Mouse (Mus musculus) megakaryocyte, adult 5-6 weeks (primary cell): ENCODE data around the gene Pip5k1b. TPM values are rescaled to one million over a fixed set of nuclear protein-coding genes. Genes with fewer than 3 reads are reported as not detected.

Experiments used
- ATAC-seq: 2 replicates; pipeline ENCODE4 v1.8.0; 2016; ENCODE audit warnings: mild to moderate bottlenecking, inconsistent platforms; ENCODE audit not compliant: poor library complexity, severe bottlenecking
- total RNA-seq, 2 experiments: library from RNA; stranded (forward) in 1 of 2; stranded (reverse) in 1 of 2; fragments of 153-499, 151-499 nt in 1 of 2; fragments of 221-1000, 200-1000 nt in 1 of 2; gene quantifications; 2 replicates each; pipeline versions ENCODE4 v1.2.3 to v1.2.4; 2015 to 2017

Gene Pip5k1b
- total RNA-seq, 2 experiments from 2014 or later: 4.4 to 4.9 TPM

DNA sequence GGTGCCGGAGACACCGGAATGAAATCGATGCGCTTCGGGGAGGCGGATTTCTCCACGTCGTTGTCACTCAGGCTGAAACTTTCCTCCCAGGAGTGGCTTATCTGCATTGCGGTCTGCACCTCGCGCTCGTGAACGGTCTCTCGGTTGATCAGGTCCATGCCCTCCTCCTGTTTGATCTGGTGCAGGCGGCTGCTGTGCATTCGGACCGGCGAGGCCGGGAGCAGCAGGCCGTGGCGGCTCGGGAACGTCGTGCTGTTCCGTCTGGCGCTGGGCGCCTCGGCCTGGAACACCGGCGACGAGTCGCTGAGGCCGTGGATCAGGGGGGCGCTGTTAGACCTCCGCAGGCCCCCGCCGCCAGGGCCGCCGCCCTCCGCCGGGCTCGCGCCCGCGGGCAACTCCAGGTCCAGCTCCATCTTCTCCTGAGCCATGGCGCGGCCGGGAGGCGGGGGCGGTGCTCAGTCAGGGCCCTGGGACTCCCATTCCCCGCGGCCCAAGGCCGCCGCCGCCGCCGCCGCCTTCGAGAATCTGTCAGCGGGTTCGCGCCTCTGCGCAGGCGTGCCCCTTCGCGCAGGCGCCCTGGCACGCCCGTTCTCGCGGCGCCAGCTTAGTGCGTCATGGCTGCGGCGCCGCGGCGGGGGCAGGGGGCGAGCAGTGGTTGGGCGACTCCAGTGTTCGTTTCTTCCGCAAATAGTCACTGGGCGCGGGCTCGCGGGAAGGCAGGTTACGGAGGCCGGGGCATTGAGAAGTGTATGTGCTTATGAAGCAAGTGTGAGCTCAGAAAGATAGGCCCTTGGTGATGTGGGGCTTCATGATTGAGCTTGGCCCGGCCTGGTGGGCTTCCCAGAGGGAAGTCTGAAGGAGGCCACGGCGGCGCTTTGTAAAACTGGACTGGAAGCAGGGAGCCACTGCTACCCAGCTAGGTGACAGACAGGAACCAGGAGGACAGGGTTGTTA is 78.5 kb downstream of the Pip5k1b start, which contains the start of gene Fam122a:
Gene Fam122a, minus strand, starts transcription at position 428 of the 954 bp plus-strand sequence.
- ATAC-seq: peak; percentile 97

DNA sequence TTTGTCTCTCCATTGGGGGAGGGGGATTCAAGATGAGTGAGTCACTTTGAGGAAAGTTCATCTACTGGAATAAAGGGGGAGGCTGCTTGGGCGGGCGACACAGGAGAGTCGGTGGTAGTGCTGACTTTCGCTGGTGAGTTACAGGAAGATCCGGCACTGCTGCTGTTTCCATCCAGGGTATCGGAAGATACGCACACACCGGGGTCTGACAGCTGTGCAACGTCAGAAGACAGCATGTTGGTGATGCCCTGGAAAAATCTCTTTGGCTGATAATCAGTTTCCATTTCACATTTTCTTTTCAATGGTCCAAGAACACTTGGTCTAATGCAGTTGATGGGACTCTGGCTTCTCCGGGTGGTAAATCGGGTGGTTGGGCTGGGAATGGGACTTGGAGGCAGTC is 79.2 kb downstream of the Pip5k1b start:
- ATAC-seq: peak; percentile 29

GRCm38 (mm10) chr19:24475281-24475680 is 80.4 kb downstream of the Pip5k1b start:
- no peak for ATAC-seq

DNA sequence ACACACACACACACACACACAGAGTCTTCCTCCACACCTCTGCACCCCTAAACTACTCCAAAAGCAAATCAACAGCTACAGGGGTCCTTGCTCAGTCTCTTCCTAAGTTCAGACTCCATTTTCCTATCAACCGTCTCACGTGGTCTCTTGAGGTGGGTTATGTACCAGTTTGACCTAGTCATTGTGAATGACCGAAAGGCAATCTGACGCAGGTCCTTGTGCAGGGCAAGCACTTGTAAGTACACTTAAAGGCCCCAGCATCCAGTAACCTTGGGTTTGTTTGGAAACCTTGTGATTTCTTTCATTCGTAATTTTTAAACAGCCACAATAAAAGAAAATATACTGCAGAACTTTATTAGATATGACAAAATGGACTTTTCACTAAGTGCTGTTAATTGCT is 83.2 kb downstream of the Pip5k1b start:
- no peak for ATAC-seq

- ATAC-seq: peak; percentile 81
Observed at GRCm38 (mm10) chr19:24471538-24471937, 84.1 kb downstream of the Pip5k1b start.

GRCm38 (mm10) chr19:24469216-24469615 is 86.5 kb downstream of the Pip5k1b start:
- ATAC-seq: no peak

GRCm38 (mm10) chr19:24468616-24469015 is 87.1 kb downstream of the Pip5k1b start:
- no peak for ATAC-seq

GRCm38 (mm10) chr19:24463011-24463410 is 92.7 kb downstream of the Pip5k1b start:
- peak; percentile 75 for ATAC-seq

DNA sequence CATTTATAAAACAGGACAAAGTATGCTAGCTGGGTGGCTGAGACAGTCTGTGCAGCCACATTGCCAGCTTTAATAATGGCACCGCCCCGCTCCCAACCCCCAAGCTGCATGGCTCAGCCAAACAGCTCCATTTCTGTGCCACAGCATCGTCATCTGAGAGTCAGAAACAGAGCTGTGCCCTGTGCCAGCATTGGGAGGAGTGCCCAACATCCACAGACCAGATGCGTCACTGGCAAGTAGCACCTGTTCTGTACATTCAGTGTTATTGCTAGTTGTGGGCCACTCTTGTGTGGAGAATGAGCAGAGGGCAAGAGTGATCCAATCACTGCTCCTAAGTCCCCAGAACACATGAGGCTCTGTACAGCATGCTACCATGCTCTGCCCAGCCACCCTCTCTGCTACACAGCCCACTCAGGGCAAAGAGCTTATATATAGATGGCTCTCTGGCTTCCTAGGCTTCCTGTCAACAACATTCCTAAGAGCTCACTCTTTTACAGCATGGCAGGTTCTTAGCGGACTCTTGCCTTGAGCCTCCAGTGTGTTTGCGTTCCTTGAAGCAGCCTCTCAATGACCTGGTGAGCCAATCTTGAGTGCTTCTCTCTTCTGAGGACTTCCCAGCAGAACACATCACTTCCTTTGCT is 99.0 kb downstream of the Pip5k1b start:
- no peak for ATAC-seq

DNA sequence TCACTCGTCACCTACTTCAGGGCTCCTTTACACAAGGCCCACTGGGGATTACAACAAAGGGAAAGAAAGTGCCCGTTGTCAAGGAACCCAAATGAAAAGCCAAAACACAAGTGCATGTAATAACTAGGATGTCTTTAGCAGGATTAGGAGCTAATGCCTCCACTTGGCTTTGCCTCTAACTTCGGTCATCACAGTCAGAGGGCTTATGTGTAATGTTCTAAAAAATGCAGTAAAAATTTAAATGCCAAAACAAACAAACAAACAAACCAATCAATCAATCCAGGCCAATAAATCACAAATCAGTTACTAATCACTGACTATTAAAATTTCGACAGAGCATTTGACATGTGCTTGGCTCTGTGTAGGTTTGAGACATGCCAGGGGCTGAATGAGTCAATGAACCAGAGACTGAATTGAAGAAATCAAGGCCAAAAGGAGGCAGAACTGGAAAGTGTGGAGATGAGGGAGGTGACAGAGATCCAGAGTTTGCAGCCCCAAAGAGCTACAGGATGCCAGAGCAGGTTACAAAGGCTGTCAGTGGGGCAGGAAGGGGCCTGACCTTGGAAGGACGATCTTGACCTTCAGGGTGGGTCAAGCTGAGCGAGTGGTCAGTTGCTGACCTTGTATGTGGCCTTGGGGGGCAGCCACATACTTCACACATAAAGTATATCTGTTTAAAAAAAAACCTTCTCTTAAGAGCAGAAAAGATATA is 100.3 kb downstream of the Pip5k1b start:
- ATAC-seq: no peak

DNA sequence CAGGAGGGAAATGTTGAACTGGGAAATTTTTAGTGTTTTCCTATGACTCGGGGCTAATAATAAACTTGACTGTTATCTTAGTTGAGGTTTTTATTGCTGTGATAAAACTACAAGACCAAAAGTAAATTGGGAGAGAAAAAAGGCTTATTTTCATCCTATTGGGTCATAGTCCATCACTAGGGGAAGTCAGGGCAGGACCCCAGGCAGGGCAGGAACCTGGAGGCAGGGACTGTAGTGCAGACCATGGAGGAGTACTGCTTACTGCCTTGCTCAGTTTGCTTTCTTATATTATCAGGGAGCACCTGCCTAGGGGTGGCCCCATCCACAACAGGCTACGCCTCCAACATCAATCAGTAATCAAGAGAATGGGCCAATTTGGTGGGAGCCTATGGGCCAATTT is 101.2 kb downstream of the Pip5k1b start:
- ATAC-seq: no peak

- no peak for ATAC-seq
Observed at GRCm38 (mm10) chr19:24453379-24453778, 102.3 kb downstream of the Pip5k1b start.

DNA sequence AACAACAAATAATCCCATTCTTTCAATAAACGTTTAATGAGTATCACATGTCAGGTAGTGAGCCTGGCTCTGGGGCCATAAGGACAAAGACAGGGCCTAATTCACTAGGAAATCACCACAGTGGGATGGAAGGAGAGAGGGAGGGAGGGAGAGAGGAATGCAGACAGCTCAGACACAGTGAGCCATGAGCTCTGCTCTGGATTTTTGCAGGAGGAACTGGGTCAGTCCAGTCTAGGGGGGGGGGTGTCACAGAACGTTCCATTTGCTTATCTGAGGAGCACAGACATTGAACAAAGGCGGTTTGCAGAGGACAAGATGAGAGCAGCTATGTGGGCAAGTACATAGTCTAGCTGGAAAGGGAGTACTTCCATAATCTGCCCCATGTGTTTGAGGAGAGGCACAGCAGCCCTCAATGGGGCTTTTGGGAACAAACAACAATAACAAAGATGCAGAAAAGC is 103.2 kb downstream of the Pip5k1b start:
- ATAC-seq: no peak

DNA sequence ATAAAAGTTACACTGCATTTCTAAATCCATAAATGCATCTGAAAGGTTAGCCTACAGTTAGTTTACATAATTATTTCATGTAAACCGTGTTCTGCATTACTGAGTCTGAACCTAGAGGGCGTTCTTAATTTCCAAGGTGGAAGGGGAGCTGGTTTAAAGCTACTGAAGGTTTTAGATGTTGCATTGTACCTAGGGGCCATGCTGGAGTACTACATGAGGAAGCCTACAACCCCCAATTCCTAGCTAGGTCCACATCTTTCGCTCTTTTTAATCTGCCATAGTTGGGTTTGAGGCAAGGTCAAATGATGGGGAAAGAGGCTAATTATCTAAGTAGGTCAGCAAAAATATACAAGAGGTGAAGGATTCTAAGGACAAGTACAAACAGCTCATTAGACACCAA is 104.0 kb downstream of the Pip5k1b start:
- ATAC-seq: no peak

GRCm38 (mm10) chr19:24450740-24451139 is 104.9 kb downstream of the Pip5k1b start:
- peak; percentile 38; the same call in 1 of the 2 replicates for ATAC-seq

DNA sequence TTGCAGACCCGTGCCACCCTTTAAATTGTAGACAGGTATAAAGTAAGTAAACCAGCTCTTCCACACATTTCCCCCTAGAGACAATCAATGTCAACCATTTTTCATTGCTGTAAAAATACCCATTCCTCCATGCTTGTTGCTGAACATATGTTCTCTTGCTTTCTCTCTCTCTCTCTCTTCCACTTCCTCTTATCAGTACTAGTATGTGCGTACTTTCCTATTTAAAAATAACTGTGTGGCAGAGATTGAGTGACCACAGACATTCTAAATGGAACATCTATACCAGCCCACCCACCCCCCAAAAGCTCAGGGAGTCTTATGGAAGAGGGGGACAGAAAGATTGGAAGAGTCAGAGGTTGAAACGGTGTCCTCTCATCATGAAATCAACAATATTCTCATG is 111.3 kb downstream of the Pip5k1b start:
- ATAC-seq: no peak

- no peak for ATAC-seq
Observed at GRCm38 (mm10) chr19:24439715-24440114, 116.0 kb downstream of the Pip5k1b start.

GRCm38 (mm10) chr19:24434291-24434690 is 121.4 kb downstream of the Pip5k1b start:
- ATAC-seq: no peak

GRCm38 (mm10) chr19:24432447-24432846 is 123.2 kb downstream of the Pip5k1b start:
- ATAC-seq: peak; percentile 78

GRCm38 (mm10) chr19:24431381-24431780 is 124.3 kb downstream of the Pip5k1b start:
- peak; percentile 25; the same call in 1 of the 2 replicates for ATAC-seq

GRCm38 (mm10) chr19:24428011-24428410 is 127.7 kb downstream of the Pip5k1b start:
- no peak for ATAC-seq
